ENCODE assay signal across 8 mouse cellular contexts in genomic region chr15:85599887-85600695, GRCm38 (mm10). TPM values are rescaled to one million over a fixed set of nuclear protein-coding genes. Genes with fewer than 3 reads are reported as not detected.
DNase-seq lines count a peak whose midpoint lies in the region; ATAC-seq and TF ChIP-seq lines count a peak whose summit lies in the region.

No protein-coding gene starts in this region.

- no peak for TF ChIP-seq POLR2A in bone marrow, adult 2 months (IDR thresholded peaks at IDR 0.05; ENCODE audit: borderline replicate concordance, control insufficient read depth, low read depth, low read length)

- 10% methylated on average over 18 of the region's 18 CpGs for WGBS in bone marrow, adult 2 months
- 21% methylated on average over 18 of the region's 18 CpGs for WGBS in heart, embryonic 10.5 days

- no peaks in the 10 kb centered on the region for H3K36me3 ChIP-seq in heart, embryonic 10.5 days

- TF ChIP-seq CTCF in bone marrow, adult 2 months (IDR thresholded peaks at IDR 0.05; ENCODE audit: control insufficient read depth, insufficient read depth, low read length): no peak

- no peak overlapping the region for H3K4me3 ChIP-seq in bone marrow, adult 2 months (replicated peaks; ENCODE audit: control insufficient read depth, low read depth, low read length)
- H3K4me3 ChIP-seq in heart, embryonic 10.5 days: no peak overlapping the region

- H3K9me3 ChIP-seq in heart, embryonic 10.5 days: no peaks in the 10 kb centered on the region

- no peak for DNase-seq in frontal cortex, postnatal 25 days (ENCODE audit: low spot score in 2 of 2)
- DNase-seq in 416B (ENCODE audit: low read depth): peak; percentile 76
- DNase-seq in heart, embryonic 10.5 days (ENCODE audit: low spot score): no peak
- DNase-seq in kidney, adult 9 months: peak; percentile 87
- peak; percentile 87 for DNase-seq in lung, postnatal 14 days
- DNase-seq in urinary bladder, postnatal 4 days (ENCODE audit: low spot score in 2 of 2): peak; percentile 83 to 84

- 0 out of 2 replicates have a peak, but pooled peaks have one; percentile 8 for ATAC-seq in frontal cortex, adult (ENCODE audit: low TSS enrichment)

- H3K4me1 ChIP-seq in bone marrow, adult 2 months (ENCODE audit: control insufficient read depth, insufficient read depth, low read length): peaks cover 3% of the 10 kb centered on the region; the same call in 1 of the 2 replicates
- H3K4me1 ChIP-seq in heart, embryonic 10.5 days: peaks cover 18% of the 10 kb centered on the region

- H3K27me3 ChIP-seq in heart, embryonic 10.5 days (ENCODE audit: insufficient read depth, poor library complexity, severe bottlenecking): peaks cover 20% of the 10 kb centered on the region

- H3K27ac ChIP-seq in bone marrow, adult 2 months (ENCODE audit: control insufficient read depth, insufficient read depth, low read depth, low read length, poor library complexity): 0 out of 2 replicates have a peak overlapping the region, but pooled peaks have one; percentile 17
- peak overlapping the region; percentile 64 for H3K27ac ChIP-seq in heart, embryonic 10.5 days

RNA-seq across cellular contexts. Expression of gene Wnt7b, which starts 17.8 kb away (rescaled TPM):
- not detected in 2 replicates for polyA plus RNA-seq in bone marrow, adult 2 months (2011; ENCODE audit: insufficient read depth, insufficient read length, low replicate concordance, missing spikeins)
- 0.97 and 4.3 TPM in 2 replicates for polyA plus RNA-seq in heart, embryonic 10.5 days (2016; fragmentation: Nextera tagmentation; extraction: Ambion mirVana)

Comparison
In these comparisons a context has a peak if more than half of its experiments do, and no peak if none do; other contexts are left out.
1. DNase-seq: peak in 416B (single experiment), kidney, adult 9 months (single experiment), lung, postnatal 14 days (single experiment) and urinary bladder, postnatal 4 days (2 of 2); none in frontal cortex, postnatal 25 days (0 of 2) and heart, embryonic 10.5 days (single experiment).